Mouse (Mus musculus): Measurements from ENCODE around the gene Serpina12. TPM values are rescaled to one million over a fixed set of nuclear protein-coding genes. Genes with fewer than 3 reads are reported as not detected.

The Serpina12 gene
- polyA plus RNA-seq, 1 experiment from 2014 or later: not detected

- no peak overlapping the region for H3K27ac ChIP-seq
- H3K27me3 ChIP-seq: peaks cover 9% of the 10 kb centered on the region
- no peaks in the 10 kb centered on the region for H3K4me1 ChIP-seq (replicated peaks)
- no peak overlapping the region for H3K4me3 ChIP-seq
- 57% methylated on average over 5 of the region's 5 CpGs for WGBS
- H3K36me3 ChIP-seq: no peaks in the 10 kb centered on the region
- no peaks in the 10 kb centered on the region for H3K9me3 ChIP-seq (replicated peaks)
- no peak overlapping the region for H3K9ac ChIP-seq
- ATAC-seq (replicated peaks; ENCODE audit: insufficient number of reproducible peaks, insufficient read depth, low FRiP score, low read depth): no peak
- H3K4me2 ChIP-seq: no peak overlapping the region
Measured at GRCm38 (mm10) chr12:103985868-103986267, 58.4 kb downstream of the Serpina12 start.

GRCm38 (mm10) chr12:103984935-103985334, 59.3 kb downstream of the Serpina12 start:
- Histone ChIP-seq H3K9me3 (replicated peaks) (no peaks in the 10 kb centered on the region), H3K27ac (no peak overlapping the region), H3K4me2 (no peak overlapping the region), H3K36me3 (no peaks in the 10 kb centered on the region), H3K4me1 (replicated peaks) (no peaks in the 10 kb centered on the region), H3K4me3 (no peak overlapping the region), H3K27me3 (peaks cover 9% of the 10 kb centered on the region), H3K9ac (no peak overlapping the region)
- no peak for ATAC-seq (replicated peaks; ENCODE audit: insufficient number of reproducible peaks, insufficient read depth, low FRiP score, low read depth)
- WGBS: 45% methylated on average over 4 of the region's 4 CpGs

GRCm38 (mm10) chr12:103981646-103982360, 62.4 kb downstream of the Serpina12 start:
- Histone ChIP-seq H3K36me3 (no peaks in the 10 kb centered on the region), H3K4me1 (replicated peaks) (no peaks in the 10 kb centered on the region), H3K27ac (no peak overlapping the region), H3K4me2 (no peak overlapping the region), H3K4me3 (no peak overlapping the region), H3K27me3 (no peaks in the 10 kb centered on the region; the same call in 1 of the 2 replicates), H3K9ac (no peak overlapping the region), H3K9me3 (replicated peaks) (no peaks in the 10 kb centered on the region)
- no peak for ATAC-seq (replicated peaks; ENCODE audit: insufficient number of reproducible peaks, insufficient read depth, low FRiP score, low read depth)
- WGBS: 57% methylated on average over 7 of the region's 7 CpGs

Other genes starting within 250 kb of the Serpina12 start
- gene Serpina1b, start 214.1 kb downstream of the Serpina12 start, polyA plus RNA-seq (2015; fragmentation: Nextera tagmentation; extraction: Ambion mirVana): 1.5 and 5.7 TPM in 2 replicates
- 1.00 and 4.2 TPM in 2 replicates for gene Serpina1a, start 180.9 kb downstream of the Serpina12 start, polyA plus RNA-seq (2015; fragmentation: Nextera tagmentation; extraction: Ambion mirVana)
- gene Serpina1c, start 139.6 kb downstream of the Serpina12 start, polyA plus RNA-seq (2015; fragmentation: Nextera tagmentation; extraction: Ambion mirVana): 0.43 and 1.8 TPM in 2 replicates
- gene Serpina1e, start 85.5 kb downstream of the Serpina12 start, polyA plus RNA-seq (2015; fragmentation: Nextera tagmentation; extraction: Ambion mirVana): 0.40 and 1.6 TPM in 2 replicates
- gene Serpina11, start 54.5 kb downstream of the Serpina12 start, polyA plus RNA-seq (2015; fragmentation: Nextera tagmentation; extraction: Ambion mirVana): not detected in 2 replicates
- gene Serpina9, start 30.7 kb downstream of the Serpina12 start, polyA plus RNA-seq (2015; fragmentation: Nextera tagmentation; extraction: Ambion mirVana): 0.18 and 0.33 TPM in 2 replicates
- not detected in 2 replicates for gene Serpina5, start 56.7 kb upstream of the Serpina12 start, polyA plus RNA-seq (2015; fragmentation: Nextera tagmentation; extraction: Ambion mirVana)
- gene Serpina3a, start 68.3 kb upstream of the Serpina12 start, polyA plus RNA-seq (2015; fragmentation: Nextera tagmentation; extraction: Ambion mirVana): not detected in 2 replicates
- 0.11 TPM in 1 of 2 replicates, not detected in the other for gene Serpina3b, start 83.6 kb upstream of the Serpina12 start, polyA plus RNA-seq (2015; fragmentation: Nextera tagmentation; extraction: Ambion mirVana)
- gene Serpina3c, start 109.4 kb upstream of the Serpina12 start, polyA plus RNA-seq (2015; fragmentation: Nextera tagmentation; extraction: Ambion mirVana): 0.10 TPM in 1 of 2 replicates, not detected in the other
- gene Serpina3f, start 170.1 kb upstream of the Serpina12 start, polyA plus RNA-seq (2015; fragmentation: Nextera tagmentation; extraction: Ambion mirVana): 0.06 and 0.25 TPM in 2 replicates
- gene Serpina3g, start 191.8 kb upstream of the Serpina12 start, polyA plus RNA-seq (2015; fragmentation: Nextera tagmentation; extraction: Ambion mirVana): 2.9 and 11.3 TPM in 2 replicates
- gene Serpina3i, start 218.7 kb upstream of the Serpina12 start, polyA plus RNA-seq (2015; fragmentation: Nextera tagmentation; extraction: Ambion mirVana): 0.25 and 3.2 TPM in 2 replicates

Data from heart, embryonic 15.5 days (tissue).